Mouse (Mus musculus) macrophage (primary cell): ENCODE data around the gene Hist2h2bb. TPM values are rescaled to one million over a fixed set of nuclear protein-coding genes. Genes with fewer than 3 reads are reported as not detected.
"Not testable (repeated sequence)": the region's sequence is repeated elsewhere in the genome, so short reads cannot be mapped to it uniquely, and the experiment has no call there.

Experiments
- H3K27ac ChIP-seq: fragments of 350-480 bp; formaldehyde crosslinking; 2 replicates; pipeline ENCODE4 v1.9.0; 2021
- H3K36me3 ChIP-seq: fragments of 350-480 bp; formaldehyde crosslinking; 2 replicates; pipeline ENCODE4 v1.9.0; 2021; ENCODE audit errors: inconsistent target
- H3K4me3 ChIP-seq: fragments of 350-480 bp; formaldehyde crosslinking; 2 replicates; pipeline ENCODE4 v1.9.0; 2021; ENCODE audit errors: inconsistent target
- H3K79me2 ChIP-seq: fragments of 350-480 bp; formaldehyde crosslinking; 2 replicates; pipeline ENCODE4 v1.9.0; 2021; ENCODE audit errors: inconsistent target
- WGBS: methylation state at CpG from one replicate; pipeline ENCODE4 v1.1.7; 2026; ENCODE audit warnings: inconsistent platforms; ENCODE audit not compliant: missing documents; 5-methylcytosine and 5-hydroxymethylcytosine counted together
- polyA plus RNA-seq: library from polyadenylated mRNA; stranded (reverse); fragments of 250-400 nt; gene quantifications from 3 replicates; pipeline ENCODE4 v1.2.4, GENCODE M21; 2018; ENCODE audit warnings: inconsistent platforms
- total RNA-seq, 78 experiments: library from RNA; depleted of rRNA; stranded (reverse); fragments of 250-400 nt; gene quantifications; 1 replicate in 9 of 78; 2 replicates in 24 of 78; 3 replicates in 43 of 78; 4 replicates in 2 of 78; pipeline ENCODE4 v1.2.4; 2018; ENCODE audit warnings: inconsistent platforms in 56 of 78

Gene Hist2h2bb
- total RNA-seq (2018; cell fraction: chromatin; rRNA removed): 10 to 100 TPM in 12 of 26 experiments, 1 to 10 TPM in 4, not detected in 10; 4.5 to 55.2 (median 15.6) TPM
- 10 to 100 TPM in 25 of 26 experiments, 1 to 10 TPM in 1; 4.5 to 64.0 (median 22.6) TPM for total RNA-seq (2018; cell fraction: cytosol; rRNA removed)
- total RNA-seq (2018; cell fraction: nucleus; rRNA removed): 10 to 100 TPM in 12 of 26 experiments, 1 to 10 TPM in 11, not detected in 3; 3.3 to 98.4 (median 11.5) TPM
- polyA plus RNA-seq: not detected in 3 replicates

DNA sequence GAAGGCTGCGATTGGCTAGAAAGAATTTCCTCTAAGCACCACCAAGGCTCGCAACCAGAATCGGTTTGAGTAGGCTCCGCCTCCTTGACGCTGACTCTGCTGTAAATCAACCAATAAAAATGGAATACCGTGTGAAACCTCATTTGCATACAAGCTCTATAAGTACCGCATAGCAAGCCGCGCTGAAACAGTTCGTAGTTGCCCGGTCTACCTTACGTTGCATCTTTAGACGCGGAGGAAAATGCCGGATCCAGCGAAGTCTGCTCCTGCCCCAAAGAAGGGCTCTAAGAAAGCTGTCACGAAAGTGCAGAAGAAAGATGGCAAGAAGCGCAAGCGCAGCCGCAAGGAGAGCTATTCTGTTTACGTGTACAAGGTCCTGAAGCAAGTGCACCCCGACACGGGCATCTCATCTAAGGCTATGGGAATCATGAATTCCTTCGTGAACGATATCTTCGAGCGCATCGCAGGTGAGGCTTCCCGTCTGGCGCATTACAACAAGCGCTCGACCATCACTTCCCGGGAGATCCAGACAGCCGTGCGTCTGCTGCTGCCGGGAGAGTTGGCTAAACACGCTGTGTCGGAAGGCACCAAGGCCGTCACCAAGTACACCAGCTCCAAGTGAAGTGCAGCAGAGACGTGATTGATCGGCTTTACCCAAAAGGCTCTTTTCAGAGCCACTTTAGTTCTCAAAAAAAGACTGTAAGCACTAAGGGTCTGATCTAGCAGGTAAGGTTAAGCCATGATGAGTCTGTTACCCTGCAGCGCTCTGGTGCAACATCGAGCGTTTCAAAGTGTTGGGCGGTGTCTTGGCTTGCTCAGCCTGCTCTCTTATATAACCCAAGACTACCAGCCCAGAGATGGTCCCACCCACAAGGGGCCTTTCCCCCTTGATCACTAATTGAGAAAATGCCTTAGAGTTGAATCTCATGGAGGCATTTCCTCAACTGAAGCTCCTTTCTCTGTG lies at the start of gene Hist2h2bb:
Hist2h2bb (plus strand) TSS at position 242 of the 964 bp plus-strand sequence.
- peak within 1 kb of the TSS; percentile 44 for H3K4me3 ChIP-seq
- H3K79me2 ChIP-seq: no peaks in the 10 kb centered on the region; the same call in 1 of the 2 replicates
- 2% methylated on average over 42 of the region's 45 CpGs for WGBS
- H3K27ac ChIP-seq: peak within 1 kb of the TSS; percentile 92
- no peaks in the 10 kb centered on the region for H3K36me3 ChIP-seq

DNA sequence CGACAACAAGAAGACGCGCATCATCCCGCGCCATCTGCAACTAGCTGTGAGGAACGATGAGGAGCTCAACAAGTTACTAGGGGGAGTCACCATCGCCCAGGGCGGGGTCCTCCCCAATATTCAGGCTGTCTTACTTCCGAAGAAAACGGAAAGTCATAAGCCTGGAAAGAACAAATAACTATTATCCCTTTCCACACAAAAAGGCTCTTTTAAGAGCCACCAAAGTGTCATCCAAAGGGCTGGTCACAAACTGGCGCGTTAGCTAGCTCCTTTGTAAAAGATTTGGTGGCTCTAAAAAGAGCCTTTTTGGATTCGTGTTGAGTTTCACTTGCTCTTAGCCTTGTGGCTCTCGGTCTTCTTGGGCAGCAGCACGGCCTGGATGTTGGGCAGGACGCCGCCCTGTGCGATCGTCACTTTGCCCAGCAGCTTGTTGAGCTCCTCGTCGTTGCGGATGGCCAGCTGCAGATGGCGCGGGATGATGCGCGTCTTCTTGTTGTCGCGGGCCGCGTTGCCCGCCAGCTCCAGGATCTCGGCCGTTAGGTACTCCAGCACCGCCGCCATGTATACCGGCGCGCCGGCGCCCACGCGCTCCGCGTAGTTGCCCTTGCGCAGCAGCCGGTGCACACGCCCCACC lies 49.3 kb upstream of the Hist2h2bb start:
- Histone ChIP-seq H3K79me2 (peaks cover 37% of the 10 kb centered on the region), H3K27ac (peak overlapping the region; percentile 95), H3K4me3 (peak overlapping the region; percentile 74)
- WGBS: under 1% methylated on average over 18 of the region's 47 CpGs
- not testable (repeated sequence) for H3K36me3 ChIP-seq

DNA sequence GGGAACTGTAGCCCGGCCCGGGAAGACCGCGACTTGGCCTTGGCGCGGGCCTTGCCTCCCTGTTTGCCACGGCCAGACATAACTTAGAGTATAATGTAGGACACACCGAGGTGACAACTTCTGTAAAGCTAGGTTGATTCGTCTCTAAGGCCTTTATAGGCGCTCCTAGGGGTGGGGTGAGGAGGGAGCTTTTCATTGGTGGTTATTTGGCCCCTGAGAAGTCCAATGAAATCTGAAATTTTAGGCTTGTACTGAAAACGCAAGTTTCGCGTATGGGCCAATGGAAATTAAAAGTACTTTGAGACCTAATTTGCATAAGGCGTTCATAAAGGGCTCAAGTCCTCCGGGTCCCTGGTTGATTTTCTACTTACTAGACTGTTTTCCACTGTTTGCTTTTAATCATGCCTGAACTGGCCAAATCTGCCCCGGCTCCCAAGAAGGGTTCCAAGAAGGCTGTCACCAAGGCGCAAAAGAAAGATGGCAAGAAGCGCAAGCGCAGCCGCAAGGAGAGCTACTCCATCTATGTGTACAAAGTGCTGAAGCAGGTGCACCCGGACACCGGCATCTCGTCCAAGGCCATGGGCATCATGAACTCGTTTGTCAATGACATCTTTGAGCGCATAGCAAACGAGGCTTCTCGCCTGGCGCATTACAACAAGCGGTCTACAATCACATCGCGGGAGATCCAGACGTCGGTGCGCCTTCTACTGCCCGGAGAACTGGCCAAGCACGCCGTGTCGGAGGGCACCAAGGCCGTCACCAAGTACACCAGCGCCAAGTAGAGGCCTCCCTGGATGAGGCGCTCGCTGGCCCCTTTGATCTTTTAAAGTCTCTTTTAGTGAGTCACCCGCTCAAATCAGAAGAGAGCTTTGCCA lies 48.5 kb upstream of the Hist2h2bb start, which contains the start of the genes Hist2h2ac and Hist2h2be:
Hist2h2ac (minus strand) TSS at position 116 of the 875 bp plus-strand sequence.
Hist2h2be (plus strand) TSS at position 355 of the 875 bp plus-strand sequence.
- Histone ChIP-seq H3K4me3 (peak within 1 kb of the TSS; percentile 74), H3K79me2 (peaks cover 45% of the 10 kb centered on the region), H3K36me3 (no peaks in the 10 kb centered on the region), H3K27ac (peak within 1 kb of the TSS; percentile 95)
- WGBS: 0% methylated on average over 35 of the region's 43 CpGs

DNA sequence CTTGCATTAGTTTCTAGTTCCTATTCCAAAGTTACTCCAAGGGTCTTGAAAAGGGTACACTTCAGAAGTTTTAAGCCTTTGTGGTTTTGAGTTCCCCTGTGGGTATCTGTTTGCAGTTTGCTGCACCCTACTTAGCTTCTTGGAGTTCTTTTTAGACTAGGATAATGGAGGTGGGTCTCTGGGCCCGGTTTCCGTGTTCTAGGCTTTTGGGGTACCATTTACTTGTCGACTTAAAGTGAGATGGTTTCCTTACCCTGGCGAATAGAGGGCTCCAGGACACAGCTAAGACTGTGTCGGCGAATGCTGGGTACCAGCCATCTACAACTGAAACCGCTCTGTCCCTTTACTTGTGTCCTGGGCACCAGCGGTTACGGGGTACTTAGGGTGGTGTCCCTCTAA lies 47.9 kb upstream of the Hist2h2bb start:
- WGBS: 10% methylated on average over 9 of the region's 9 CpGs
- H3K79me2 ChIP-seq: peaks cover 46% of the 10 kb centered on the region
- H3K4me3 ChIP-seq: peak overlapping the region; percentile 58
- peak overlapping the region; percentile 92 for H3K27ac ChIP-seq
- no peaks in the 10 kb centered on the region for H3K36me3 ChIP-seq

DNA sequence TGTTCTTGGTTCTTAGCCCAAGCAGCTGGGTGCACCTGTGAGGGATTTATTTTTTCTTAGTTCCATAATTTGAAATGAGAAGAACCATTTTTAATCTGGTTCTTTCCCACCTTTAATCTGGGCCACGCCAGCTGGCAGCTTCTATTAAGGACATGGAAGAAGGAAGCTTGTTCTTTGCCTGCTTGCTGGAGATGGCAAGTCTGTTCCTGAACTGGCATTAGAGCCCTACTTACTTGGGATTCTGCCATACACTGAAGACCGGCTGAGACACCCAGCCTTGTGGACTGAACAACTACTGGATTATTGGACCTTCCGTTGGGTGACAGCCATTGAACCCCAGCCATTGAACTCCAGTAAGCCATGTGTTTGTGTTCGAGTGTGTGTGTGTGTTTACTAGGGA lies 46.8 kb upstream of the Hist2h2bb start:
- no peaks in the 10 kb centered on the region for H3K36me3 ChIP-seq
- peak overlapping the region; percentile 58 for H3K4me3 ChIP-seq
- H3K27ac ChIP-seq: peak overlapping the region; percentile 92
- 93% methylated on average over 4 of the region's 4 CpGs for WGBS
- peaks cover 46% of the 10 kb centered on the region for H3K79me2 ChIP-seq

DNA sequence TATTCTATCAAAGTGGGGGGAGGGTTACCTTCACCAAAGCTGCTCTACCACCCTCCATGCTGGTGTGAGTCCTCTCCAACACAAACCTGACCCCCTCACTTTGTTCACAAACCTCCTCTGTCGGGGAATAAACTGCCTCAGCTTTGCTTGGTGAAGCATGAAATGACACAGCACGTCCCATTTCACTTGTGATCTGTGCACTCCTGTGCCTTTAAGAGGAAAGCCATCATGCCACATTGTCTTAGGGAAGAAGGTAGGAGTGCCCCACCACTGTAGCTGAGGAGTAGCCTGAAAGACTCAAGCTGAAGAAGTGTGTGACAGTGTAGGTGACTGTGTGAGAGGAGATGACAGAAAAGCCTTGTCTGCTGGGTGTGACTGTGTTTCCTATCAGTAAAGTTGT lies 44.1 kb upstream of the Hist2h2bb start:
- WGBS: 90% methylated on average over 2 of the region's 2 CpGs
- Histone ChIP-seq H3K79me2 (peaks cover 46% of the 10 kb centered on the region), H3K4me3 (no peak overlapping the region), H3K36me3 (no peaks in the 10 kb centered on the region), H3K27ac (peak overlapping the region; percentile 94)

DNA sequence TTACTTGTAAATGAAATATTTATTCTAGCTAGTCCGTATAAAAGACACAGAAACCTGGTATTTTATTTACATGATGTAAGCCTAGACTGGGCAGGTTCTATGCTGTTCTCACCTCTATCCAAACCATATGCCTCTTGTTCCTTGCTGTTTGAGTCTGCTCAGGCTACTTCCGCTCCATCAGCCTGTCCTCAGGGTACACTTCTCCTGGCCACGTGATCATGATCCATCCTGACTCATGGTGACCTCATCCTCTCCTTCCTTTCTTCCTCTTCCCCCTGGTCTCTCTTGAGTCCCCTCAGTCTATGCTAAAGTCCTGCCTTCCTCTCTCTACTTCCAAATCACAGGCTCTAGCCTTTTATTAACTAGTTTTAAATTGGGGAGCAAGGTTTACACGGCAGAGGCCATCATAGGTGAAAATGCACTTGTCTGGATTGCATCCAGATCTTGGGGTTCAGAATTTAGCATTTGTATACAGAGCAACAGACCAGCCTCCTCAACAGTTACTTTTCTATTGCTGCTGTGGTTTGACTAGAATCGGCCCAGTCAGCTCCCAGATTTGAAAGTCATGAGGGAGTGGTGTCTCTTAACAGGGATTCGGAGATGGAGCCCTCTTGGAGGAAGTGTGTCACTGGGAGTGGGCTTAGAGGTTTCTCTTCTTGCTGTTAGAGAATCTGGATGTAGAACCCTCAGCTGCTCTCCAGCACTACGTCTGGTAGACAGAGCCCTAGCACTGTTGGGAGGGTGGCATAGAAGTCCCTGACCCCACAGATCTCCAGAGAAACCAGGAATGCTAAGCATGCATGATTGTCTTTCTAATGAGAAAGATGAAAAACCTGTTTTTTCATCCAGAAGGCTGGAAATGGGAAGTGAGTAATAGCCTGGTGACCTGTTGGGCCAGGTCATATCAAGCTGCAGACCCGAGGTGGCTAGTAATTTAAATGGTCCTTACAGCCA lies 42.6 kb upstream of the Hist2h2bb start:
- H3K27ac ChIP-seq: peak overlapping the region; percentile 94
- peaks cover 41% of the 10 kb centered on the region for H3K79me2 ChIP-seq
- WGBS: 28% methylated on average over 8 of the region's 8 CpGs
- no peaks in the 10 kb centered on the region for H3K36me3 ChIP-seq
- no peak overlapping the region for H3K4me3 ChIP-seq

DNA sequence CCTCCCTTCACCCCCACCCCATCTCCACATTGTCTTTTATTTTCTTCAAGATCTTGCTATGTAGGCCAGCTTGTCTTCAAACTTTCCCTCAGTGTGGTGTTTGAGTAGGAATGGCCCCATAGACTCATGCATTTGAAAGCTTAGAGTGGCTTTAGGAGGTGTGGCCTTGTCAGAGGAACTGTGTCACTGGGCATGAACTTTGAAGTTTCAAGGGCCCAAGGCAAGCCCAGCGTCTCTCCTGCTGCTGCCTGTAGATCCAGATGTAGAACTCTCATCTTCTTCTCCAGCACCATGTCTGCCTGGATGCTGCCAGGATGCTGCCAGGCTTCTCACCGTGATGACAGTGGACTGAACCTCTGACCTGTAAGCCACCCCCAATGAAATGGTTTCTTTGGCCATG lies 40.7 kb upstream of the Hist2h2bb start:
- Histone ChIP-seq H3K36me3 (no peaks in the 10 kb centered on the region), H3K4me3 (no peak overlapping the region), H3K79me2 (peaks cover 23% of the 10 kb centered on the region), H3K27ac (peak overlapping the region; percentile 94)
- WGBS: 77% methylated on average over 2 of the region's 2 CpGs

DNA sequence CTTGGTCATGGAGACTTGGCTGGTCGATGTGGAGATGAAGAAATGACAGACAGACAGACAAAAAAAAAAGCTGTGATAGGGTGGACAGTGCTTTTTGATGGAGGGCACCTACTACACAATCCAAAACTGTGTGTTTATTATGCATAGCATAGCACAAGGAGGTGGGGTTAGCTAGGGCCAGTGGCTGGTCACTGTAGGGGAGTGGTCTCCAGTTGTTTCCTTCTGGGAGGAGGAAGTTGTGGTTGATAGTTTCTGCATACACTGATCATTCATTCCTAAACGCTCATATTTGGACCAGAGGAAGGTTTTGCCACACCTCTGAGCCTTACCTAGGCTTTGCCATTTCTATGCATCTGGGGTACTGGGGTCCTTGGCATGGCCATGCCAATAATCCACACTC lies 39.1 kb upstream of the Hist2h2bb start:
- WGBS: 50% methylated on average over 2 of the region's 2 CpGs
- H3K36me3 ChIP-seq: no peaks in the 10 kb centered on the region

DNA sequence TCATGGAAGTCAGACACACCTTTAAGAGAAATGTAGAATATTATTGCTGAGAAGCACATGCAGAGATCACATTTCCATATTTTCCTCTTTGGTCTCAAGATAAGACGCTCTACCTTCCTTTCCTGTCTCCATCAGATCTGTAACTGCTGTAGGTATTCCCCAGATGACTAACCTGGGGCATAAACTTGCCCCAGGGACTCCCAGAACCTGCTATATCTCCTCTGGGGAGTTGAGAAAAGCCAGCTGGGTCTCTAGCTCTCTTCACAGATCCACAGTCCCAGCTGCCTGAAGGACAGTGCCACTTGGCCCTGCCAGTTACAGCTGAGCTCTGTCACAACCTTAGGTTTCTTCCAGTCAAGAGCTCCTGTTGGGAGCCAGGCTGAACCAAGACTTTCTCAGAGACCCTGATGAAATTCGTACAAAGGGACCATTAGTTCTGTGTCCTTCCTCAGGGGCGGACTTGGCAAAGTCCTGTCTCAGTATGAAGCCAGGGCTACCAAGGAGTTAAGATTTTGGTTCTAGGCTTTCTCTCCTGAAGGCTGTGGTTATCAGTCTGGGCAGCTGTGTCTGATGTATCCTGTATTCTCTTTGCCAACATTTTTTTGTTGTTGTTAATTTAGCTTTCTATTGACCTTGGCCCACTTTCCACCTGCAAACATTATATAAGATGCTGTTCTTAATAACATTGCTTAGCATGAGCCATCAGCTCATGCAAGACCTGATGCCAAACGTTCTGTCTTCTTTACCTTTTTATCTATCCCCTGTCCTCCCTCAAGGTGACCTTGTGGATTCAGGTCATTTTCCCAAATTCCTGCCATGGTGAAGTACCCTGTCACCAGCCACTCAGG lies 38.4 kb upstream of the Hist2h2bb start:
- H3K4me3 ChIP-seq: no peak overlapping the region
- H3K36me3 ChIP-seq: no peaks in the 10 kb centered on the region
- no peaks in the 10 kb centered on the region for H3K79me2 ChIP-seq
- WGBS: 93% methylated on average over 4 of the region's 4 CpGs
- no peak overlapping the region for H3K27ac ChIP-seq

More for the DNA sequence above, 39.1 kb upstream of the Hist2h2bb start:
- no peak overlapping the region for H3K4me3 ChIP-seq
- peaks cover 7% of the 10 kb centered on the region; the same call in 1 of the 2 replicates for H3K79me2 ChIP-seq
- H3K27ac ChIP-seq: no peak overlapping the region

DNA sequence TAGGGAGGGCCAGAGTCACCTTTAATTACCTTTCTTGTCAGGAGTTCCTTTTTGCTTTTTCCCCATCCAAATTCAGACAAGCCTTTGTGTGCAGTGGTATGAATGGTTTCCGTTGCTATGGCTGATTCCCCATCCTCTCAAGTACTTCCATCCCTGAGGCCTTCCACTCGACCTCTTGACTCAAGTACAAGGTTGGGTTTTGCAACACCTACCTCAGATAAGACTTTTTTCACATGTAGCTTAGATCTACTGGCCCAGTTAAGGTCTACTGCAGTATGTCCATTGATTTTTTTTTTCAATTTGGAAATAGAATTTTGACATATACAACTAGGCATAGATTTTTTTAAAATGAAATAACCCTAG lies 37.8 kb upstream of the Hist2h2bb start:
- H3K79me2 ChIP-seq: no peaks in the 10 kb centered on the region
- WGBS: 79% methylated on average over 2 of the region's 2 CpGs
- no peaks in the 10 kb centered on the region for H3K36me3 ChIP-seq
- no peak overlapping the region for H3K27ac ChIP-seq
- H3K4me3 ChIP-seq: no peak overlapping the region

DNA sequence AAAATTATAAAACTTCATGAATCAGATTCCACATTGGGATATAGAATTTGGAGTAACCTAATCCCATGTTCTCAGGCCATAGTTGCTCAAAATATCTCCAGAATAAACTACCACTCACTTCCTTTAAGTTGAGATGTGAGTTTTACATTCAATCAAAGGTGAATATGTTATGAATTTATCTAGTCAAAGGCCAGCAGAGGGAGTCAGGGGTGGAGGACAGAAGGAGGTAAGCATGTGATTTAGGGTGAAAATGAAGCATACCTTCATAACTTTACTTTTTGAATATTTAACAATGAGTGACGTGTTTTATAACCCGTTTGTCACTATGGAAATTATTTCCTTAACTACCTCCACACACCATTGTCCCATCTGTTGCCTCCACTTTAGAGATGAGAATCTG lies 34.6 kb upstream of the Hist2h2bb start:
- WGBS: 100% methylated on average over 2 of the region's 2 CpGs
- H3K27ac ChIP-seq: no peak overlapping the region
- H3K79me2 ChIP-seq: no peaks in the 10 kb centered on the region
- H3K36me3 ChIP-seq: no peaks in the 10 kb centered on the region
- H3K4me3 ChIP-seq: no peak overlapping the region
